Mouse (Mus musculus) forebrain, embryonic 10.5 days (tissue): Measurements from ENCODE around the gene Sipa1l3. TPM values are rescaled to one million over a fixed set of nuclear protein-coding genes. Genes with fewer than 3 reads are reported as not detected.

ENCODE experiments used
- DNase-seq: peaks from one replicate; pipeline ENCODE4 v3.0.0-alpha.2; 2017; ENCODE audit warnings: low spot score; ENCODE audit errors: extremely low spot score
- H3K27ac ChIP-seq: fragments of 300-500 bp; sonication (generic); 2 replicates; pipeline ENCODE4 v1.5.1; 2016; ENCODE audit warnings: mild to moderate bottlenecking
- H3K27me3 ChIP-seq: fragments of 300-500 bp; sonication (generic); 2 replicates; pipeline ENCODE4 v1.6.1; 2016; ENCODE audit warnings: mild to moderate bottlenecking; ENCODE audit not compliant: poor library complexity, severe bottlenecking
- H3K36me3 ChIP-seq: fragments of 300-500 bp; sonication (generic); replicated peaks from 2 replicates; pipeline ENCODE4 v1.6.1; 2016; ENCODE audit warnings: mild to moderate bottlenecking, moderate library complexity
- H3K4me1 ChIP-seq: fragments of 300-500 bp; sonication (generic); 2 replicates; pipeline ENCODE4 v1.6.1; 2016
- H3K4me3 ChIP-seq: fragments of 300-500 bp; sonication (generic); 2 replicates; pipeline ENCODE4 v1.5.1; 2016; ENCODE audit warnings: mild to moderate bottlenecking, moderate library complexity
- H3K9me3 ChIP-seq: fragments of 300-500 bp; sonication (generic); 2 replicates; pipeline ENCODE4 v1.6.1; 2016; ENCODE audit warnings: mild to moderate bottlenecking, moderate library complexity
- WGBS: fragments of 180-500 bp; shearing (Covaris S2); methylation state at CpG from one replicate; pipeline ENCODE4 v1.1.7; 2016; 5-methylcytosine and 5-hydroxymethylcytosine counted together
- polyA plus RNA-seq: library from polyadenylated mRNA; unstranded; fragments of >200 nt; fragmentation: Nextera tagmentation; extraction: Ambion mirVana; gene quantifications from 2 replicates; pipeline ENCODE4 v1.2.1, GENCODE M21; 2016

The Sipa1l3 gene
- polyA plus RNA-seq, 1 experiment from 2014 or later = 12.4 TPM

DNA sequence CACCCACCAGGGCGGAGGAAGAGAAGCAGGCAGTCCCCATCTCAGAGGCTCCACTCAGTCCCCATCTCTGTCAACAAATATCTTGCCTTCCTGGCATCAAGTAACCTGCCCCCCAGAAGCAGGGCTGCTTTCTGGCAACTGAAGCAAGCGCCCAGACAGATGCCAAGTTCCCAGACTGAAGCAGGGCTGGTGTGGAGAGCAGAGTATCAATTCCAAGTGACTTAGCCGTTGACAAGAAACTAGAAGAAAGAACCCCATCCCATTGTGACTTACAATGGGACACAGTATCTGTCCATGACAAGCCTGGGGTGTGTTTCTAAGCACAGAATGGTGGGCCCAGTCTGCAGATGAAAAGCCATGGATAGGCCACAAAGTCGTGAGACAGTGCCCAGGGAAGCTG lies 52.7 kb downstream of the Sipa1l3 start:
- Histone ChIP-seq H3K4me1 (peaks cover 36% of the 10 kb centered on the region), H3K4me3 (no peak overlapping the region), H3K27me3 (no peaks in the 10 kb centered on the region), H3K9me3 (no peaks in the 10 kb centered on the region), H3K27ac (no peak overlapping the region), H3K36me3 (no peaks in the 10 kb centered on the region; the same call in 1 of the 2 replicates)
- WGBS = 86% methylated on average over 4 of the region's 4 CpGs
- DNase-seq = no peak

DNA sequence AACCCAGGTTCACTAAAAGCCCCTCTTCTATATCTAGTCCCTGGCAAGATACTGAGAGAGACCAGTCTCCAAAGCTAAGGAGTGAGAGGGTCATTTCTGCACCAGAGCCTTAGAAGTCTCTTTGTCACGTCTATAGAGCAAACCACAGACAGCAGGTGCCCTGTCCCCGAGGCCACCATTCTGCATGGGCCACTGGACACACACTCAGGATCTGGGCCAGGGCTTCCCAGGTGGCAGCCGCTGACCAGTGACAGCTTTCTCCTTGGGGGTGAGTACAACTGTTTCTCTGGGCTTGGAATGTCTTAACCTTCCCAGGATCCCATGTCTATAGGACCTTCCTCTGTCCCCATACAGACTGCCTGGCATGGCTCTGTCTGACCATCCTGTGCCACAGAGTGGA lies 55.6 kb downstream of the Sipa1l3 start:
- Histone ChIP-seq H3K4me1 (peaks cover 34% of the 10 kb centered on the region), H3K27me3 (no peaks in the 10 kb centered on the region), H3K36me3 (no peaks in the 10 kb centered on the region; the same call in 1 of the 2 replicates), H3K4me3 (no peak overlapping the region), H3K9me3 (no peaks in the 10 kb centered on the region), H3K27ac (no peak overlapping the region)
- 88% methylated on average over 3 of the region's 3 CpGs for WGBS
- no peak for DNase-seq

DNA sequence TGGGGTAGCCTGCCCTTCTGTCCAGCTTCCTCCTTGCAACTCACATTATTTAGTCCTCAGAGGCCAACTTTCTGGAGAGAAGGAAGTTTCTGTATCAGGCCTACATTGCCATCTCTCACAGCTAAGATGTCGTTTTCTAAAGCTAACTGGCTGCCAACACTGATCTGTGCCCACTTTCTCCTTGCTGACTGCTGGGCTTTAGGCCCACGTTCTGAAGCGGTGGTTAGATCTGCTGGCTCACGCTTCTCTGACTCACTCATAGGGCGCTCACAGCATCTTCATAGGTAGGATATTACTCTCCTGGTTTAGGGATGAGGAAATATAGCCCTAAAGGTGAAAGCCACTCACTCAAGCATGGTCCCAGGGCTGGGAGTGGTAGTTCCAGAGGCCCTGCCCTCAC lies 56.3 kb downstream of the Sipa1l3 start:
- H3K4me1 ChIP-seq = peaks cover 37% of the 10 kb centered on the region
- no peak overlapping the region for H3K4me3 ChIP-seq
- H3K27ac ChIP-seq = no peak overlapping the region
- no peaks in the 10 kb centered on the region for H3K9me3 ChIP-seq
- H3K27me3 ChIP-seq = no peaks in the 10 kb centered on the region
- DNase-seq = no peak
- 95% methylated on average over 5 of the region's 5 CpGs for WGBS
- H3K36me3 ChIP-seq = no peaks in the 10 kb centered on the region; the same call in 1 of the 2 replicates

DNA sequence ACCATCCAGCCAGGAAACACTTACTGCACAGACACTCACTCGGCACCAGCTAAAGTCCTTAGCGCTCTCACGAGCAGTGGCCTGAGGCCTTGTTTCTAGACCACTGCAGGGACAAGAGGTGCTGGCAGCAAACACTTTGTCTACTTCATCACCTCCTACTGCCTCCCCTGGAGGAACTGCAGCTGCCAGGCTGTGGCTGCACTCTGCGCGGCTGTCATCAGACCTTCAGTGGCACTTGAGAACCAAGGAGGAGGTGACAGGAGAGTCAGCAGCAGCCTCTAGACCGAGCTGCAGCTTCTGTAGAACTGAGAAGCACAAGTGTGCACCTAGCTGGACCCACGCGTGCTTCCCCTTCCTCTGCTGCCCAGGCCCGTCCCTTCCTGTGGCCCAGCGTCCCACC lies 56.9 kb downstream of the Sipa1l3 start:
- Histone ChIP-seq H3K36me3 (no peaks in the 10 kb centered on the region; the same call in 1 of the 2 replicates), H3K9me3 (no peaks in the 10 kb centered on the region), H3K27ac (0 out of 2 replicates have a peak overlapping the region, but pooled peaks have one; percentile 15), H3K4me3 (no peak overlapping the region), H3K27me3 (no peaks in the 10 kb centered on the region), H3K4me1 (peaks cover 32% of the 10 kb centered on the region)
- 92% methylated on average over 10 of the region's 10 CpGs for WGBS
- DNase-seq = no peak

DNA sequence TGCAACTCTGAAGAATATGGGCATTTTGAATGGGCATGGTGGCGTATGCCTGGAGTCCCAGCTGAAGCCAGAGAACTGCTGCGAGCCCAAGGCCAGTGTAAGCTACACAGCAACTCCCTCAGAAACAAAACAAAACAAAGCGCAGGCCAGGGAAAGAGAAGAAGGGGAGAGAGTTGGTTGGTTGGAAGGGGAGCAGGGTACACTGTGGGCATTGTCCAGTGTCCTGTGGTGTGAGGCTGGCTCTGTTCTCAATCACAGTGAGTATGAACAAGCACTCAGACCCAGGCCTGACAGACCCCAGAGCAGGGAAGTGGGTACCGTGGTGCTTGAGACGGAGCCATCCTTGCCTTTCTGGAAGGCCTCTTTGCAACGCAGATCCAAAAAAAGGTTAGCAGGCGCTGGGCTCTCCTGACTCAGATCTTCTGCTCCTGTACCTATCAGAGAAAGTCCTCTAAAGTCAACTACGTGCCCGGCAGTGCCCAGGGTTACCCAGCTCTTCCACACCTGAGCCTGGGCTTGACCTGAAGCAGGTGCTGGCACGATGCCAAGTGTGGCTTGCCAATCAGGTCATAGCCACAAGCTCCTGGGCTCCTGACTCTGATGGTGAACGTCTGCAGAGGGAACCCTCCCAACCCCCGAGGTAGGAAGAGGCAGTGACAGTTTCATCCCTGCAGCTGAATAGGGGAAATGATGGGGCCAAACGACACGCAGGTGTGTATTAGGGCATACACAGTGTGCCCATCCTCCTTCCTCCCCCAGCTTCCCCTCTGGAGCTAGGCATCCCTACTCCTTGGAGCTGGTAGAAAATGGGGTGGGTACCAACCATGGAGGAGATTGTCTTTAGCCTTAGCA lies 59.3 kb downstream of the Sipa1l3 start:
- 92% methylated on average over 14 of the region's 14 CpGs for WGBS

DNA sequence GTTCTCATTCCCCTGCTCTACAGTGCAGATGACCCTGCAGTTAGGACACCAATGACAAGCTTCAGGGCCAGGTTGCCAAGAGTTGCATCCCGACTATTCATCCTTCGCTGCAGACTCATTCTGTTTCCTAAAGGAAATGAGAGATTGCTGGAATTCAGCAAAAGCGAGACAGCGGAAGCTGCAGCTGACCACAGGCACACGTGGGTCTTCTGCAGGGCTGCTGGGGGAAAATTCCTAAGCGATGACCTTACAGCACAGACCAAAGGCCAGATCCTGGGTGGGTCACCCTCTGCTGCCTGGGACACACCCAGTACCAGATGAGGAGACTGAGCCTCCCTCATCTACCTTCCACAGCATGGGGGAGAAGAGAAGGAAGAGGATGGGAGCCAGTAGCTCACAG lies 60.7 kb downstream of the Sipa1l3 start:
- 81% methylated on average over 6 of the region's 6 CpGs for WGBS
- H3K36me3 ChIP-seq = no peaks in the 10 kb centered on the region; the same call in 1 of the 2 replicates
- H3K4me3 ChIP-seq = no peak overlapping the region
- H3K27me3 ChIP-seq = no peaks in the 10 kb centered on the region
- no peak for DNase-seq
- H3K9me3 ChIP-seq = no peaks in the 10 kb centered on the region
- peaks cover 52% of the 10 kb centered on the region for H3K4me1 ChIP-seq
- H3K27ac ChIP-seq = 0 out of 2 replicates have a peak overlapping the region, but pooled peaks have one; percentile 3

More for the DNA sequence above, 59.3 kb downstream of the Sipa1l3 start:
- Histone ChIP-seq H3K27ac (0 out of 2 replicates have a peak overlapping the region, but pooled peaks have one; percentile 41), H3K9me3 (no peaks in the 10 kb centered on the region), H3K4me3 (no peak overlapping the region), H3K4me1 (peaks cover 38% of the 10 kb centered on the region), H3K36me3 (no peaks in the 10 kb centered on the region; the same call in 1 of the 2 replicates), H3K27me3 (no peaks in the 10 kb centered on the region)
- DNase-seq = no peak

DNA sequence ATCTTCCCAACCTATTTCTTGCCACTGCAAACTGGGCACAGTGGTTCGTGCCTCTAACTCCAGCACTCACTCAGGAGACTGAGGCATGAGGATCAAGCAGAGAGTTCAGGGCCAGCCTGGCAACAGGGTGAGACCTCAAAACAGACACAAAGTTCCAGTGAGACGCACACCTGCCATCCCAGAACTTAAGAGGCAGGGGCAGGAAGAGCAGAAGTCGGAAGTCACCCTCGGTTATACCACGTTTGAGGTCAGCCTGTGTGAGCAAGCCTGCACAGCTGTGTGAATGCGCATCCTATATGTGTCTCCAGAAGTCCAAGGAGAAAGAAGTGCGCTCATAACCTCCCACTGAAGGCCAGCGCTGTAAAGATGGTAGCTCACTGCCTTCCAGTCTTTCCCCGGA lies 61.7 kb downstream of the Sipa1l3 start:
- Histone ChIP-seq H3K36me3 (no peaks in the 10 kb centered on the region; the same call in 1 of the 2 replicates), H3K4me1 (peaks cover 60% of the 10 kb centered on the region), H3K27me3 (no peaks in the 10 kb centered on the region), H3K27ac (no peak overlapping the region), H3K4me3 (no peak overlapping the region), H3K9me3 (no peaks in the 10 kb centered on the region)
- 87% methylated on average over 9 of the region's 9 CpGs for WGBS
- DNase-seq = no peak

DNA sequence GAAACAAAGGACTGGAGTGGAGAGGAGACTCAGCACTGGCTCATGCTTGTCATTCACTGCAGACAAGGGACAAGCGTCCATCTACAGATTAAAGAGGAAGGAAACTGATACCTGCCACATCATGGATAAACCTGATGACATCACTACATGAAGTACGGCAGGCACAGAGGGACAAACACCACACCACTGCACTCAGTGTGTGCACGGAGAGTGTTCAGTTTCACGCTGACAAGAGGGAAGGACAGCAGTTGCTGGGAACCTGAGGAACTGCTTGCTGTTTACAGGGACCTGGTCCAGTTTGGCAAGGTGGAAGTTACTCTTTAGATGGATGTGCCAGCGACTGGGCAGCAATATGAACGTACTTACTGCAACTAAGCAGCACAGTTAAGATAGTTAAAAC lies 62.9 kb downstream of the Sipa1l3 start:
- Histone ChIP-seq H3K4me1 (peaks cover 64% of the 10 kb centered on the region), H3K9me3 (no peaks in the 10 kb centered on the region), H3K36me3 (no peaks in the 10 kb centered on the region), H3K4me3 (no peak overlapping the region), H3K27me3 (no peaks in the 10 kb centered on the region), H3K27ac (peak overlapping the region; percentile 57)
- DNase-seq = no peak
- 66% methylated on average over 6 of the region's 6 CpGs for WGBS

DNA sequence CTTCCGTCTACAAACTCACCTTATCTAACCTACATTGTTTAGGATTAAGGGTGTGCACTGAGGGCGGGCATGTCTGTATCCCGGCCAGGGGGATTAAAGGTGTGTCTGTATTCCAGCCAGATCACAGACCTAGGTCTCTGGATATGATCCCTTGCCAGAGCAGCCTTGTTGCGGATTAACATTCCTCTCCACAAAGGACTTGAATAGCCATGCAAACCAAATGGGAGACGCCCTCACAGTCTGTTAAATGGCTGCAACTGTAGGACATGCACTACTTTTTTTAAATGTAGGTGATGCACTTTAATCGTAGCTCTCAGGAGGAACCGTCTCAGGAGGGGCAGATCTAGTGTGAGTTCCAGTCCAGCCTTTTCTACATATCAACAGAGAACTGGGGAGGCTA lies 63.5 kb downstream of the Sipa1l3 start:
- no peaks in the 10 kb centered on the region for H3K36me3 ChIP-seq
- H3K27me3 ChIP-seq = no peaks in the 10 kb centered on the region
- H3K27ac ChIP-seq = peak overlapping the region; percentile 57; the same call in 1 of the 2 replicates
- no peak overlapping the region; the same call in 1 of the 2 replicates for H3K4me3 ChIP-seq
- 28% methylated on average over 7 of the region's 7 CpGs for WGBS
- no peaks in the 10 kb centered on the region for H3K9me3 ChIP-seq
- H3K4me1 ChIP-seq = peaks cover 64% of the 10 kb centered on the region
- no peak for DNase-seq

DNA sequence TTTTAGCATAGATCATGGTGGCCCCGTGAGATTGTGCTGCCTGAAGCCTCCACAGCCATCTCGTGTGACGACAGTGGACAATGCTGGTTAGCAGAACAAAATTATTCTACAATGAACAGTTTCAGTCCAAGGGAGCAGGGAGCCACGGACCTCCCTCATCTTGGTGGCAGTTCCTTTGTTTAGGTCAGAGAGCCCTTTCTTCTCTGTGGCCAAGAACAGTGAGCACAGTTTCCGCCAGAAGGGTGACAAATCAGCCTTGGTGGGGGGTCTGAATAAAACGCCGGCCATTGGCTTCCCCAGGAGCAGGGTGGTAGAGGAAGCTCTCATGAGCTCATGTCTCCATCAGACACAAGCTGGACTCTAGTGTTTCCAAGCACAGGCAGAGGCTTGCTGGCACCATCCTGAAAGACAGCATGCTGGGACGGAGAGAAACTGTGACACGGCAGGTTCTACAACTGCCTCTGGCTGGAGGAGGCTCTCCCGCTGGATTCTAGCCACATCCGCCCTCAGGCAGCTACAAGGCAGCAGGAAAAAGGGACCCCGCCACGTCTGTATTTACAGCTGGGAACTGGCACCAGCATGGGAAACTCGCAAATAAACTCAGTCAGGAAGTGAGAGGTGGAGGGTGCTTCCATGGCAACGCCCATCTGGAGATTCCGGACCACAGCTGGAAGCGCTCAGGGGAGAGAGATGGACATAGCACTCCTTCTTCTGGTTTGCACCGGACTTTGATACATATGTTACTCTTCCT lies 65.3 kb downstream of the Sipa1l3 start:
- Histone ChIP-seq H3K27me3 (no peaks in the 10 kb centered on the region), H3K4me3 (peak overlapping the region; percentile 9; the same call in 1 of the 2 replicates), H3K4me1 (peaks cover 56% of the 10 kb centered on the region), H3K27ac (peak overlapping the region; percentile 69), H3K36me3 (no peaks in the 10 kb centered on the region), H3K9me3 (no peaks in the 10 kb centered on the region)
- 22% methylated on average over 18 of the region's 18 CpGs for WGBS
- peak; percentile 57 for DNase-seq

DNA sequence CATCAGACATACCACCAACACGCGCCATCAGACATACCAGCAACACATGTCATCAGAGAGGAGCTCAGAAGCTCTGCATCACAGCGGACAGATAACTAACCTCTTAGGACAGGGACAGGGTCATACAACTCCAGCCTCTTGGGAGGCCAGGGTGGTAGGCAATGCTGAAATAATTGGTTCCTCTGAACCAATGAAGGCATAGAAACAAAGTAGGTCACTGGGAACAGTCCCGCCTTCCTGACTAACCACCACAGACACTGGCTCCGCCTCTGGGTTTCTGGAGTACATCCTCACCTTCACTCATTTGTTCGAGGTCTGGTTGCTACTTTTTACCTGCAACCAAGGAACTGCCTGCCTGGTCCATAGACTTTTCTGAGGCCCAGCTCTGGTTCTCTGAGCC lies 66.1 kb downstream of the Sipa1l3 start:
- no peak for DNase-seq
- peak overlapping the region; percentile 69 for H3K27ac ChIP-seq

DNA sequence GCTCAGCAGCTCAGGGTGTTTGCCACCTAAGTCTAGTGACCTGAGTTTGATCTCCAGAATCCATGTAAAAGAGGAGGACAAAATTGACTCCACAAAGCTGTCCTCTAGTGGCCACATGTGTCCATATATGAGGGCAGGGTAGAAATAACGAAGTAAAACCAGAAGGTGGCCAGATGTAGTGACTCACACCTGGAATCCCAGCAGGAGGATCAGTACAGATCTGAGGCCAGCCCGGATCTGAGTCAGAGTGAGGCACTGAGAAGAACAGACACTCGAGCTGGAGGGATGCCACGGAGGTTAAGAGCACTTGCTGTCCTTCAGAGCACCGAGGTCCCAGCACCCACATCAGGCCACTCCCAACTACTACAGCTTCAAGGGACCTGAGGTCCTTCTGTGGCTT lies 68.3 kb downstream of the Sipa1l3 start:
- DNase-seq = no peak
- H3K4me1 ChIP-seq = peaks cover 40% of the 10 kb centered on the region
- WGBS = 92% methylated on average over 5 of the region's 5 CpGs
- no peak overlapping the region for H3K4me3 ChIP-seq
- H3K27ac ChIP-seq = no peak overlapping the region
- no peaks in the 10 kb centered on the region for H3K9me3 ChIP-seq
- H3K27me3 ChIP-seq = no peaks in the 10 kb centered on the region
- H3K36me3 ChIP-seq = no peaks in the 10 kb centered on the region; the same call in 1 of the 2 replicates

More for the DNA sequence above, 66.1 kb downstream of the Sipa1l3 start:
- Histone ChIP-seq H3K36me3 (no peaks in the 10 kb centered on the region), H3K9me3 (no peaks in the 10 kb centered on the region), H3K4me1 (peaks cover 50% of the 10 kb centered on the region), H3K27me3 (no peaks in the 10 kb centered on the region), H3K4me3 (no peak overlapping the region)
- 87% methylated on average over 6 of the region's 6 CpGs for WGBS
